Mouse (Mus musculus) neutrophil, adult 83 days (primary cell): ENCODE data around the gene Gpr65. TPM values are rescaled to one million over a fixed set of nuclear protein-coding genes. Genes with fewer than 3 reads are reported as not detected.

Source experiments
- total RNA-seq, 2 experiments: library from RNA; stranded (reverse); gene quantifications; one replicate each; pipeline ENCODE4 v1.2.4; 2023

Gene Gpr65
- 10 to 100 TPM; 23.8 to 28.9 TPM for total RNA-seq

DNA sequence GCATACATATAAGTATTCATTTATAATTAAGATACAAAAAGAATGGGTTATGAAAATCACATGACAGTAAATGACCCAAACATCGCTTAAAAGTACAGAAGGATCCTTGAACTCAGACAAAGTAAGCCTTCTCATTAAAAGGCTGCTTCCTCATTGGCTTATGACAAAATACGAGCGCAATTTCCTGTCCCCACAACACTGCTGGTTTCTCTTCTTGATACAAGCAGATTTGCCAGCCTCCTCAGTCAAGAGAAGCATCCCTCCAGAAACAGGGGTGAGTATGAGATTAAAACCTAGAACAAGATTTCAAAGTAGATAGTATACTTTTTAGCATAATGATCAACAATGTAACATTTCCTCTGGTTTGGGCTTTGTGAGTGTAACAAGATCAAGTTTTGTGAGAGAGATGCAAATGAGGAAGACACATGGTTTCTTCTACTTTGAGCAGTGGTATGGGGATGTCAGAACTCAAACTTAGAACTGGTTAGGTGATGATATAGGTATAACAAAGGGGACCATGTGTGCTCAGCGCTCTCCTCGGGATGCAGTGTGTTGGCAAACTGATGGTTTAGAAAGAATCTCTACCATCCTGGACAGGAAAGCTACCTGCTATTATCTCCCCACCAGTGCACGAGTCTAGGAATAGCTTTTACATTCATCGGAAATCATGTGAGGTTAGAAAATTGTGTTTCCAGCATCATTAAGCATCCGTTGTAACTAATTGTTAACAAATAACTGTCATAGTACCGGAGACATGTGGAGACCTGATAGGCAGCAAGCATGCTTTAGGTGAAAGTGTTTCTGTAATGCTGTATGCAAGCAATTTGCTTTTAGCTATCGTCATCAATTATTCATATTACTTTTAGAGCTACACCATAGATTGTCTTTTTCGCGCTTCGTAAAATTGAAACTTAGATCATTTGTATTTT is at the start of gene Gpr65:
Gpr65 (plus strand) TSS at position 195 of the 929 bp plus-strand sequence.

DNA sequence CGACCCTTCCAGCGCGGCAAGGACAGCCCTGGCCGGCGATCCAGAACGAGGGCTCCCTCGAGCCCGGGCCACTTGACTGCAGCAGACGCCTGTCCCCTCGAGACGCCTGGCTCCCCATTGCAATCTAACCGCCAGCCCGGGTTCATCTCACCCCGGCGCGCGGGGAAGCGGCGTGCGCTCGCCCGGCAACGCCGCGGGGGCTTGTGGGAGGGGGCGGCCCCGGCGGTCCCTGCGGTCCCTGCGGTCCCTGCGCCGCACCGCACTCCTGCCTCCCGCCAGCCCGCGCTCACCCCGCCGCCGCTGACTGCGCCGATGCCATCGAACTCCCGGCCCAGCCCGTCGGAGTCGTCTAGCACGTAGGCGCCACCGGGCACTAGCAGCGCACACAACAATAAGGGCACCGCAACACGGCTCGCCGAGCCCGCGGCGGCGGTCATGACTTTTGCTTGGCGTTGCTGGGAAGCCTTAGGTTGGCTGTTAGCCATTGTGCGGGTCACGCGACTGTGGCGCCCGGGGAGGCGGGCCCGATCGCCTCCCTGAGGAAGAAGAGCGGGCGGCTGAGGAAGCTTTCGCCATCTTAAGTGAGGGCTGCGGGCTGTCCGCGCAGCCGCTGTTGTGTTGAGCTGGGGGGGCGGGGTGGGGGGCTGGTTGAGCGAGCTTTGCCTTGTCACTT is 9.5 kb upstream of the Gpr65 start, which contains the start of gene Galc:
Galc (minus strand) TSS at position 615 of the 673 bp plus-strand sequence.

Other genes with a start within 250 kb of the Gpr65 start
- gene Galc, start 9.2 kb upstream of the Gpr65 start, total RNA-seq: 10 to 100 TPM; 26.2 to 30.1 TPM